Mouse (Mus musculus) embryonic stem cell, embryonic (primary cell): ENCODE measurements around the gene Cd7.

Experiments
- CTCF ChIA-PET, 4 experiments: fragments of 300-600 bp in 2 of 4; fragments of 350-600 bp in 2 of 4; sonication (Branson Sonifier 250); formaldehyde crosslinking; loops; one replicate each; lab custom pipeline; 2022; ENCODE audit warnings: inconsistent platforms in 2 of 4; lab: Charles Lee
- POLR2A ChIA-PET, 4 experiments: fragments of 300-600 bp in 2 of 4; fragments of 350-600 bp in 2 of 4; sonication (Branson Sonifier 250); formaldehyde crosslinking; loops; one replicate each; lab custom pipeline; 2022; ENCODE audit warnings: antibody characterized with exemption in 4 of 4, inconsistent platforms in 1 of 4; lab: Charles Lee

Gene Cd7

GRCm38 (mm10) chr11:121056536-121057236, 17.5 kb upstream of the Cd7 start:
- ChIA-PET POLR2A (interaction anchor here in 2 of 4 experiments (0.6 to 0.9 kb wide), 2 partner anchors 35 to 89 kb away, joined by 3 to 4 read pairs; partner anchors contain the start of gene Tex19.1 (in 1 of the 2)), CTCF (interaction anchor here (0.5 to 4.0 kb wide), 6 partner anchors 9 to 663 kb away, joined by 3 to 27 read pairs (median 4); no protein-coding TSS in a partner anchor)

GRCm38 (mm10) chr11:121053536-121053935, 14.3 kb upstream of the Cd7 start:
- ChIA-PET CTCF (interaction anchor here (0.5 to 4.0 kb wide), 105 partner anchors 9 to 512 kb away, joined by 3 to 27 read pairs (median 3); partner anchors contain the start of genes Cd7 (in 4 of the 4), Cenpx (in 2 of the 4), Sectm1b (in 2 of the 4) and Csnk1d (in 1 of the 4)), POLR2A (interaction anchor here in 3 of 4 experiments (0.6 to 1.5 kb wide), 7 partner anchors 12 to 267 kb away, joined by 3 to 5 read pairs (median 3); partner anchors contain the start of genes Tex19.1 (in 2 of the 3) and Narf (in 1 of the 3))

GRCm38 (mm10) chr11:121052387-121052786, 13.2 kb upstream of the Cd7 start:
- ChIA-PET CTCF (no interaction called here), POLR2A (no interaction called here)

- ChIA-PET POLR2A (no interaction called here), CTCF (interaction anchor here (0.6 to 1.5 kb wide), 4 partner anchors 10 to 282 kb away, joined by 3 to 5 read pairs (median 4); no protein-coding TSS in a partner anchor)
Measured at GRCm38 (mm10) chr11:121051793-121052192, 12.6 kb upstream of the Cd7 start.

- ChIA-PET POLR2A (interaction anchor here in 1 of 4 experiments (0.7 kb wide), 1 partner anchor 96 kb away, joined by 3 read pairs; the partner anchor contains the start of gene Tex19.1), CTCF (interaction anchor here in 2 of 4 experiments (1.3 to 1.4 kb wide), 2 partner anchors 9 to 77 kb away, joined by 4 to 5 read pairs; no protein-coding TSS in a partner anchor)
Measured at GRCm38 (mm10) chr11:121049840-121050239, 10.6 kb upstream of the Cd7 start.

- CTCF ChIA-PET: interaction anchor here (0.5 to 2.3 kb wide), 11 partner anchors 7 to 423 kb away, joined by 3 to 7 read pairs (median 4); no protein-coding TSS in a partner anchor
- POLR2A ChIA-PET: interaction anchor here (0.6 to 1.6 kb wide), 6 partner anchors 11 to 558 kb away, joined by 3 to 4 read pairs (median 3); partner anchors contain the start of gene Sectm1b (in 1 of the 4)
Measured at GRCm38 (mm10) chr11:121047826-121048399, 8.7 kb upstream of the Cd7 start.

GRCm38 (mm10) chr11:121045286-121045685, 6.1 kb upstream of the Cd7 start:
- CTCF ChIA-PET: interaction anchor here in 1 of 4 experiments (2.9 kb wide), 1 partner anchor 8 kb away, joined by 10 read pairs; no protein-coding TSS in a partner anchor
- POLR2A ChIA-PET: no interaction called here

- ChIA-PET POLR2A (interaction anchor here in 1 of 4 experiments (0.9 to 1.0 kb wide), 2 partner anchors 31 to 103 kb away, joined by 3 read pairs; no protein-coding TSS in a partner anchor), CTCF (interaction anchor here (1.0 to 2.9 kb wide), 6 partner anchors 10 to 323 kb away, joined by 3 to 10 read pairs (median 4); no protein-coding TSS in a partner anchor)
Measured at GRCm38 (mm10) chr11:121043025-121043424, 3.8 kb upstream of the Cd7 start.

- CTCF ChIA-PET: interaction anchor here in 3 of 4 experiments (1.1 to 2.9 kb wide), 6 partner anchors 11 to 322 kb away, joined by 3 to 10 read pairs (median 4); no protein-coding TSS in a partner anchor
- POLR2A ChIA-PET: interaction anchor here in 1 of 4 experiments (0.9 to 1.4 kb wide), 3 partner anchors 13 to 103 kb away, joined by 3 to 5 read pairs (median 3); no protein-coding TSS in a partner anchor
Measured at GRCm38 (mm10) chr11:121042480-121042879, 3.3 kb upstream of the Cd7 start.

GRCm38 (mm10) chr11:121041636-121042035, 2.4 kb upstream of the Cd7 start:
- POLR2A ChIA-PET: interaction anchor here (0.6 to 1.5 kb wide), 16 partner anchors 12 to 404 kb away, joined by 3 to 5 read pairs (median 3); partner anchors contain the start of gene Tex19.1 (in 1 of the 4)

GRCm38 (mm10) chr11:121041212-121041611, 2.0 kb upstream of the Cd7 start:
- ChIA-PET CTCF (interaction anchor here (0.5 to 2.0 kb wide), 78 partner anchors 8 to 879 kb away, joined by 3 to 27 read pairs (median 4); partner anchors contain the start of genes Rac3 (in 3 of the 4), Ccdc57 (in 2 of the 4), Cenpx (in 1 of the 4) and Cybc1 (in 1 of the 4)), POLR2A (interaction anchor here (0.6 to 1.5 kb wide), 16 partner anchors 12 to 403 kb away, joined by 3 to 6 read pairs (median 3); partner anchors contain the start of gene Tex19.1 (in 1 of the 4))

More at GRCm38 (mm10) chr11:121041636-121042035, 2.4 kb upstream of the Cd7 start:
- CTCF ChIA-PET: interaction anchor here (0.5 to 2.0 kb wide), 69 partner anchors 9 to 879 kb away, joined by 3 to 27 read pairs (median 4); partner anchors contain the start of genes Rac3 (in 3 of the 4), Ccdc57 (in 2 of the 4), Cenpx (in 1 of the 4) and Cybc1 (in 1 of the 4)

GRCm38 (mm10) chr11:121038366-121039240, 615 bp downstream of the Cd7 start:
- ChIA-PET CTCF (interaction anchor here (0.9 to 1.7 kb wide), 7 partner anchors 15 to 317 kb away, joined by 3 to 4 read pairs (median 4); partner anchors contain the start of gene Rac3 (in 1 of the 4)), POLR2A (interaction anchor here in 2 of 4 experiments (1.2 to 1.3 kb wide), 2 partner anchors 48 to 318 kb away, joined by 4 to 5 read pairs; partner anchors contain the start of gene Csnk1d (in 1 of the 2))

GRCm38 (mm10) chr11:121033118-121033517, 6.1 kb downstream of the Cd7 start:
- POLR2A ChIA-PET: interaction anchor here in 1 of 4 experiments (0.8 to 1.1 kb wide), 3 partner anchors 9 to 73 kb away, joined by 3 read pairs; no protein-coding TSS in a partner anchor
- CTCF ChIA-PET: interaction anchor here in 2 of 4 experiments (0.6 to 1.0 kb wide), 2 partner anchors 8 to 15 kb away, joined by 4 to 5 read pairs; no protein-coding TSS in a partner anchor

GRCm38 (mm10) chr11:121027259-121027658, 12.0 kb downstream of the Cd7 start:
- POLR2A ChIA-PET: interaction anchor here in 1 of 4 experiments (1.0 kb wide), 1 partner anchor 153 kb away, joined by 3 read pairs; no protein-coding TSS in a partner anchor
- CTCF ChIA-PET: no interaction called here

- POLR2A ChIA-PET: interaction anchor here in 2 of 4 experiments (0.8 to 1.0 kb wide), 3 partner anchors 9 to 1409 kb away, joined by 3 to 9 read pairs (median 3); no protein-coding TSS in a partner anchor
- CTCF ChIA-PET: interaction anchor here in 1 of 4 experiments (1.6 kb wide), 1 partner anchor 16 kb away, joined by 4 read pairs; no protein-coding TSS in a partner anchor
Measured at GRCm38 (mm10) chr11:121024163-121024562, 15.1 kb downstream of the Cd7 start.

GRCm38 (mm10) chr11:121019501-121019900, 19.7 kb downstream of the Cd7 start:
- ChIA-PET POLR2A (no interaction called here), CTCF (interaction anchor here in 2 of 4 experiments (1.4 to 1.6 kb wide), 2 partner anchors 34 kb away, joined by 4 to 5 read pairs; no protein-coding TSS in a partner anchor)
